Mouse (Mus musculus): ENCODE measurements around the gene Rab11fip5. TPM values are rescaled to one million over a fixed set of nuclear protein-coding genes. Genes with fewer than 3 reads are reported as not detected.
A peak's percentile ranks its signal among the peaks of the same experiment; 100 is the strongest.

Rab11fip5 gene
- polyA plus RNA-seq, 1 experiment = 13.5 TPM

DNA sequence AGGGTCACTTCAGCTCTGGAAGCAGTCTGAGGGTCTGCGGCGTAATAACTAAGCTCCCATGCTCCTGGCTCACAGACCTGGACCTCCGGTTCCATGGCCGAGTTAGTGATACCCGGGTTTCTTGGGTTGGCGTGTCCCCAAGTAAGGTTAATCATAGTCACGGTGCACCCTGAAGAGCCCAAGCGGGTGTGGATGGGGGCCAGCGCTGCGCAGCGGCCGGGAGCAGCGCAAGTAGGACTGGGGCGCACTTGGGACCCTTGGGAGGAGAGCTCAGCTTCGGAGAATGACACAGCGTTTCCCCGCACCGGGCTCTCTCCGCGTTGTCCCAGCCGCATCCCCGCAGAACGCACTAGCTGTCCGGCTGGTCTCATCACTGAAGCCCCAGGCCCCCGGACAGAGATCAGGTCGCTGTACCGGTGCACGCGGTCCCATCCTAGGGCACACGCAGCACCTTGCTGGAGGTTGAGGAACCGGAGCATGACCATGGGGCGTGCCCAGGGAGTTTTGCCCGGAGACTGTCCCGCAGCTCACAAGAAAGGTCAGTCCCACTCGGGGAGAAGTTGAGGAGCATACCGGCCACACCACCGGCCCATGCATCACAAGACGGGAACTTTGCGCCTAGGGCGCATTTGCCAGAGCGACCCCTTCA is 42.0 kb downstream of the Rab11fip5 start:
- peak overlapping the region; percentile 87 for H3K4me3 ChIP-seq (ENCODE audit: control insufficient read depth, insufficient read depth, low read length)
- WGBS = 2% methylated on average over 41 of the region's 41 CpGs
- H3K36me3 ChIP-seq (ENCODE audit: control insufficient read depth, insufficient read depth, low read length) = no peaks in the 10 kb centered on the region
- peaks cover 3% of the 10 kb centered on the region; the same call in 1 of the 2 replicates for H3K27me3 ChIP-seq (ENCODE audit: control insufficient read depth, insufficient read depth, low read length)
- no peak for TF ChIP-seq CTCF (IDR thresholded peaks at IDR 0.05; ENCODE audit: borderline replicate concordance, control insufficient read depth, extremely low read depth, insufficient read depth, low read length, poor library complexity)
- no peak overlapping the region for H3K27ac ChIP-seq (ENCODE audit: control insufficient read depth, insufficient read depth, low read length)
- DNase-seq = no peak
- peaks cover 9% of the 10 kb centered on the region; the same call in 1 of the 2 replicates for H3K4me1 ChIP-seq (replicated peaks; ENCODE audit: control insufficient read depth, insufficient read depth, low read length)

DNA sequence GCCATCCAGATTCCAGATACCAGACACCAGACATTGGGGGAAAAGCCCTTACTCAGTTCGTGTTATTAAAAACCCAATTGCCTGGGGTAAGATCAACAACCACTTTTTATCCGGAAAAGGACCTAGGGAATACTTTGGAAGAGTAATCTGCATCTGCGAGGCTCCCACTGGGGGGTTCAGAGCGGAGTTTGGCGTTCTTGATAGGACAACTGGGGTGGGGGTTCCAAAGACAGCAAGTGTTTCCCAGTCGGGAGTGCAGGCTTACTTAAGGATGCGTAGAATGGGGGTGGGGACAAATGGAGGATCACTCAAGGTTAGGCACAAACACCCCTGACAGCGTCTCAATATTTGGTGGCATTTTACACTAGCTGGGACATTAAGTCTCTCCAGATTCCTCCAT is 42.7 kb downstream of the Rab11fip5 start:
- Histone ChIP-seq H3K4me3 (ENCODE audit: control insufficient read depth, insufficient read depth, low read length) (no peak overlapping the region), H3K27ac (ENCODE audit: control insufficient read depth, insufficient read depth, low read length) (no peak overlapping the region), H3K27me3 (ENCODE audit: control insufficient read depth, insufficient read depth, low read length) (peaks cover 3% of the 10 kb centered on the region; the same call in 1 of the 2 replicates), H3K36me3 (ENCODE audit: control insufficient read depth, insufficient read depth, low read length) (no peaks in the 10 kb centered on the region), H3K4me1 (replicated peaks; ENCODE audit: control insufficient read depth, insufficient read depth, low read length) (peaks cover 9% of the 10 kb centered on the region; the same call in 1 of the 2 replicates)
- no peak for DNase-seq
- 86% methylated on average over 8 of the region's 8 CpGs for WGBS
- TF ChIP-seq POLR2A (IDR thresholded peaks at IDR 0.05; ENCODE audit: control insufficient read depth, extremely low read depth, insufficient read depth, low read length, poor library complexity) (no peak), CTCF (IDR thresholded peaks at IDR 0.05; ENCODE audit: borderline replicate concordance, control insufficient read depth, extremely low read depth, insufficient read depth, low read length, poor library complexity) (no peak)

GRCm38 (mm10) chr6:85331221-85331735 is 43.2 kb downstream of the Rab11fip5 start:
- Histone ChIP-seq H3K4me3 (ENCODE audit: control insufficient read depth, insufficient read depth, low read length) (no peak overlapping the region), H3K27ac (ENCODE audit: control insufficient read depth, insufficient read depth, low read length) (no peak overlapping the region), H3K27me3 (ENCODE audit: control insufficient read depth, insufficient read depth, low read length) (peaks cover 3% of the 10 kb centered on the region; the same call in 1 of the 2 replicates), H3K4me1 (replicated peaks; ENCODE audit: control insufficient read depth, insufficient read depth, low read length) (peaks cover 9% of the 10 kb centered on the region; the same call in 1 of the 2 replicates), H3K36me3 (ENCODE audit: control insufficient read depth, insufficient read depth, low read length) (no peaks in the 10 kb centered on the region)
- no peak for DNase-seq
- 73% methylated on average over 6 of the region's 6 CpGs for WGBS
- TF ChIP-seq CTCF (IDR thresholded peaks at IDR 0.05; ENCODE audit: borderline replicate concordance, control insufficient read depth, extremely low read depth, insufficient read depth, low read length, poor library complexity) (no peak), POLR2A (IDR thresholded peaks at IDR 0.05; ENCODE audit: control insufficient read depth, extremely low read depth, insufficient read depth, low read length, poor library complexity) (no peak)

- peaks cover 9% of the 10 kb centered on the region; the same call in 1 of the 2 replicates for H3K4me1 ChIP-seq (replicated peaks; ENCODE audit: control insufficient read depth, insufficient read depth, low read length)
- WGBS = 96% methylated on average over 4 of the region's 4 CpGs
- no peak overlapping the region for H3K4me3 ChIP-seq (ENCODE audit: control insufficient read depth, insufficient read depth, low read length)
- no peaks in the 10 kb centered on the region for H3K36me3 ChIP-seq (ENCODE audit: control insufficient read depth, insufficient read depth, low read length)
- H3K27ac ChIP-seq (ENCODE audit: control insufficient read depth, insufficient read depth, low read length) = no peak overlapping the region
- H3K27me3 ChIP-seq (ENCODE audit: control insufficient read depth, insufficient read depth, low read length) = peaks cover 3% of the 10 kb centered on the region; the same call in 1 of the 2 replicates
- no peak for TF ChIP-seq POLR2A (IDR thresholded peaks at IDR 0.05; ENCODE audit: control insufficient read depth, extremely low read depth, insufficient read depth, low read length, poor library complexity)
- TF ChIP-seq CTCF (IDR thresholded peaks at IDR 0.05; ENCODE audit: borderline replicate concordance, control insufficient read depth, extremely low read depth, insufficient read depth, low read length, poor library complexity) = no peak
- no peak for DNase-seq
These were observed 44.7 kb downstream of the Rab11fip5 start for GRCm38 (mm10) chr6:85329666-85330185.

- no peak for DNase-seq
- H3K4me1 ChIP-seq (replicated peaks; ENCODE audit: control insufficient read depth, insufficient read depth, low read length) = no peaks in the 10 kb centered on the region
- H3K4me3 ChIP-seq (ENCODE audit: control insufficient read depth, insufficient read depth, low read length) = no peak overlapping the region
- H3K36me3 ChIP-seq (ENCODE audit: control insufficient read depth, insufficient read depth, low read length) = no peaks in the 10 kb centered on the region
- H3K27ac ChIP-seq (ENCODE audit: control insufficient read depth, insufficient read depth, low read length) = no peak overlapping the region
- no peak for TF ChIP-seq POLR2A (IDR thresholded peaks at IDR 0.05; ENCODE audit: control insufficient read depth, extremely low read depth, insufficient read depth, low read length, poor library complexity)
- no peak for TF ChIP-seq CTCF (IDR thresholded peaks at IDR 0.05; ENCODE audit: borderline replicate concordance, control insufficient read depth, extremely low read depth, insufficient read depth, low read length, poor library complexity)
- no peaks in the 10 kb centered on the region for H3K27me3 ChIP-seq (ENCODE audit: control insufficient read depth, insufficient read depth, low read length)
- WGBS = 86% methylated on average over 4 of the region's 4 CpGs
These were observed 47.9 kb downstream of the Rab11fip5 start for GRCm38 (mm10) chr6:85326564-85326963.

- WGBS = 6% methylated on average over 2 of the region's 2 CpGs
- H3K4me3 ChIP-seq (ENCODE audit: control insufficient read depth, insufficient read depth, low read length) = no peak overlapping the region
These were observed 49.3 kb downstream of the Rab11fip5 start for GRCm38 (mm10) chr6:85325109-85325508.

More at GRCm38 (mm10) chr6:85325109-85325508, 49.3 kb downstream of the Rab11fip5 start:
- H3K27me3 ChIP-seq (ENCODE audit: control insufficient read depth, insufficient read depth, low read length) = no peaks in the 10 kb centered on the region
- no peak overlapping the region for H3K27ac ChIP-seq (ENCODE audit: control insufficient read depth, insufficient read depth, low read length)
- no peak for TF ChIP-seq CTCF (IDR thresholded peaks at IDR 0.05; ENCODE audit: borderline replicate concordance, control insufficient read depth, extremely low read depth, insufficient read depth, low read length, poor library complexity)
- TF ChIP-seq POLR2A (IDR thresholded peaks at IDR 0.05; ENCODE audit: control insufficient read depth, extremely low read depth, insufficient read depth, low read length, poor library complexity) = no peak
- no peaks in the 10 kb centered on the region for H3K36me3 ChIP-seq (ENCODE audit: control insufficient read depth, insufficient read depth, low read length)
- no peak for DNase-seq
- no peaks in the 10 kb centered on the region for H3K4me1 ChIP-seq (replicated peaks; ENCODE audit: control insufficient read depth, insufficient read depth, low read length)

Data from thymus, adult 2 months (tissue).